Mouse (Mus musculus) bone marrow, adult 2 months (tissue): ENCODE results near the gene Bcl2.

Source experiments
- CTCF ChIP-seq: fragments of 200-500 bp; IDR thresholded peaks from 2 replicates; pipeline ENCODE4 v1.5.1; 2011; ENCODE audit warnings: low read length, control low read depth; ENCODE audit not compliant: control insufficient read depth, insufficient read depth
- POLR2A ChIP-seq: fragments of 200-500 bp; IDR thresholded peaks from 2 replicates; pipeline ENCODE4 v1.6.1; 2011; ENCODE audit warnings: low read depth, mild to moderate bottlenecking, control low read depth, low read length, borderline replicate concordance; ENCODE audit not compliant: control insufficient read depth

- no peak for TF ChIP-seq CTCF
- no peak for TF ChIP-seq POLR2A
These were observed 101.7 kb downstream of the Bcl2 start for GRCm38 (mm10) chr1:106612166-106613031.
